Mouse (Mus musculus) monocyte, adult 5-6 weeks (primary cell): ENCODE results near the gene Plppr1. TPM values are rescaled to one million over a fixed set of nuclear protein-coding genes. Genes with fewer than 3 reads are reported as not detected.

ENCODE experiments used
- ATAC-seq: fragments of 153-309, 156-312 bp; replicated peaks from 2 replicates; pipeline ENCODE4 v1.8.0; 2017; ENCODE audit warnings: mild to moderate bottlenecking; ENCODE audit not compliant: low TSS enrichment, insufficient number of reproducible peaks, severe bottlenecking, poor library complexity, low FRiP score
- total RNA-seq: library from RNA; stranded (forward); fragments of 200-1000, 200-491, 200-594 nt; gene quantifications from 3 replicates; pipeline ENCODE4 v1.2.3, GENCODE M21; 2017

The Plppr1 gene
- total RNA-seq, 1 experiment from 2014 or later: not detected

DNA sequence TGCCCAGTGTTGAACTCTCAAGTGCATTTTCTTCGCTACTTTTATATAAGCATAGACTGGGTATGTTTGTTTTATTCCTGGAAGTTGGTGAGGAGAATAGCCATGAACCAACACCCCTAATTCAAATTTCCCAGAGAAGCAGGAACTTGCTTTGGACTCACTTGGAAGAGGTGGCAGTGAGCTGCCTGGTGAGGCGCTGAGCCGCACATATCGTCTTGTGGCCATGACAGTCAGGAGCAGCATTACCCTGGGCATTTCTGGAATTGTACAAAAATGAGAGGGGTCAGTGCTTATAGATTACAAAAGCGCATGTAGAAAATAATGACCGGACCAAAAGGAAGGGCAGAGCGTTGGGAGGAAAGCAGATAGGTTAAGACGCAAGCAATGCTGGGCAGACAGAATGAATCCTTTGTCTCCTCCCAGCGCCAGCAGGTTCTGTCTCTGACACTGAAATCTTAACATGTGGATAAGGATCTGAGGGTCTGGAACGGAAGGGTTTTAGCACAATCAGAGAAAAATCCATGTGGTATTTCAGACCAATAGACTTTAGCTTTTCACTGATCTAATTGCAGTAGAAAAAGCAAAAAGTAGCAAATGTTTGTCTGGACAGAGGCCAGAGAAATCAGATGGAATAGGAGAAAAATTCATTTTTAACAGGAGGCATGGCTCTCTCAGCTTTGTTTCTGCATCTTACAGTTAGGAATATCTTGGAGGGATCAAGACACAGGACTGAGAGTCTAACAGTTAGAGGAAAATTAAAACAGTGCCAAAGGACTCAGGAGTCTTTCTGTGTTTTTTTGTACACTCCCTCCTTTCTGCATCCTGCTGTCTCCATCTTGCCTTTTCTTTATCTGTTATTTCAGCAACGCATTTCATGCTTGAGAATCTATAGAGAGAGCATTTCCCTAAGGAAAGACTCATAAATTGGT lies 153.8 kb downstream of the Plppr1 start:
- ATAC-seq: no peak

DNA sequence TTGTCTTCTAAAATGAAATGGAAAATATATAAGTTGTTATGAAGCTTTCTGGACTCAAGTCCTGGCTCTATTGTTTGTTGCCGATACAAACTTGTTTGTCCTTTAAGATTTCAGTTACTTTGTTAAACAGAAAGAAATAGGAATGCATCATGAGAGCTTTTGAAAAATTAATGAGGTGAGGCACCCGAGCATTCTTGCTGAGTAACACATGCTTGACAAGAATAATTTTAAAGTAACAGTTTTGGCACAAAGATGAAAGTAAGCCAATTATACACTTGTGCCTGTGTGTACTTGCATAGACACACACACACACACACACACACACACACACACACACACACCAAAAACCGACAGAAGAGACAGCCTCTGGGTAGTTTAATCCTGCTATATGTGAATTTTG lies 155.3 kb downstream of the Plppr1 start:
- no peak for ATAC-seq

DNA sequence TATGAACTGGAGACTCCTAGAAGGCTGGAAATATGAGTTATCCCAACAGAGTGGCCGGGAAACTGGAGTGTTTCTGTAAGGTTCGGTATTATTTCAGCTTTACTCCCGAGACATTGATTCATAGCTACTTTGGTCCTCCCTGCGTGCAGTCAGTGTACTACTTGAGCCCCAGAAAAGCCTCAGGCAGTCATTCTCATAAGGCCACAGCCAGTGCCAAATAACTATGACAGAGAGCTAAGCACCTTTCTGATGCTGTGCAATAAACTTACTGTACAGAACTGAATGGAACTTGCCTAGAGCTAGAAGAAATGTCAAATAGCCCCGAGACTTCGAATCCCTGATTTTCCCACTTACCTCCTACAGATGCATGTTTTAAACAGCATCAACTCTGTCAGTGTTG lies 164.4 kb downstream of the Plppr1 start:
- ATAC-seq: no peak

DNA sequence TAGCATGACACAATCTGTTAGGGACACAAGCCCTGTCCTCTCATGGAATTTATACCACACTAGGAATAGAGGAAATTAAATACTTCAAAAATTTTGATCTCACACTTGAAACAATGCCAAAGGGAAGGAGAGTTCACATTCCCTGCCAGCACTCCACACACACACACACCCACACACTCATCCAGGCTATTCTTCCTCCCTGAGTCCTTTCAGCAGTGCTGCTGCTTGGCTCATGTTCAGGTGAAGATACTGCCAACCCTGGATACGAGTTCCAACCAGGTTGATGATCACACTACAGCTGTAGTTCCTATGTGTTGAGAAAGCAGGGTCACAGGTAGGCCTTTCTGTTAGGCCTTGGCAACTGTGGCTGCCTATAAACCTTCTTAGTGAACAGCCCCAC lies 165.9 kb downstream of the Plppr1 start:
- no peak for ATAC-seq

DNA sequence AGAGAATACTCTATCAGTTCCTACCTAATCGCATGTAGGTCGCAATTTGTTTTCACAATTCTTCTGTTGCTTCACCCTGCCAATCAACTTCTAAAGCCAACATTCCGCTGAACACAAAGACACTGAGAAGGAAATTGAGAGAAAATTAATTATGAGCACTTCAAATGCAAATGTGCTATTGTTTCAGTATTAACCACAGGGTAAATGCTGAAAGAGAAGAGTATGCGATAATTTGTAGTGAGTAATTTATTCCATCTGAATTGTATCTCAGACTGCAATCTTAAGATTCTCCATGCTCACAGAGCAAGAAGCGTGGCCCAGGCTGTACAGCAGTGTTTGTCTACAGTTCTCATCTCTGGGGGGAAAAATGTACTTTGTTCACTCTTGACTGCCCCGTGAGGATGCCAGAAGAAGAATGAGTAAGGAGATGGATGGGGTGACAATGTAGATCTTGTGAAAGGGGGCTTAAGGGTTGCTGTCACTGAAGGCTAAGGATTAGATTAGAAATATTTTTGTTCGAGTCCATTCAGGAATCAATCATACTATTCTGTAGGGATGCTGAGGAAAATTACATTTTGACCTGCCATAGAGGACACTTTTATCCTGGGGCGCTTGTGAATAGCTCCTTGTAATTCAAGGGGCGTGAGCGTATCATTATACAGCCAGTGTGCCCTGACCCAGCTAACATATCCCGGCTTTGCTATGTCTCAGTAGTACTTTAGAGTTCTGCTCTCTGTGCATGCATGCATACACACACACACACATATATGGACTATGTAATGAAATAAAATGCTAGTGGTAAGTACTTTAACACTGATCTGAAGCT lies 173.3 kb downstream of the Plppr1 start:
- ATAC-seq: no peak

DNA sequence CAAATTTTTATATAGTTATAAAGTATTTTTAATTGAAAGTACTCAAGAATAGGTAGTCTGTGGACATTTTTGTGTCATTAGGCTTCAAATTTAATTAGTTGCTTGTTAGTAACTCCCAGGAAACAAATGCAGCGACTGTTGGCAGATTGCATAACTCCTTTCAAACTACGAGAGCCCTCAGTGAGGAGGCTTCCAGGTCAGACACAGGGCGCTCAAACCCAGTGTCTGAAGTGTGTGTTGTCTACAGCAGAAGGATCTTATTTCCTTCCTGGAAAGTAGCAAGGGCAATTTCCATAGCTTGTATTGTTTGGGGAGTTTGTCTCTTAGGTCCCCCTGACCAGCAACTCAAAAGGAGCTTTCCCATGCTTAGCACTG lies 173.9 kb downstream of the Plppr1 start:
- no peak for ATAC-seq

DNA sequence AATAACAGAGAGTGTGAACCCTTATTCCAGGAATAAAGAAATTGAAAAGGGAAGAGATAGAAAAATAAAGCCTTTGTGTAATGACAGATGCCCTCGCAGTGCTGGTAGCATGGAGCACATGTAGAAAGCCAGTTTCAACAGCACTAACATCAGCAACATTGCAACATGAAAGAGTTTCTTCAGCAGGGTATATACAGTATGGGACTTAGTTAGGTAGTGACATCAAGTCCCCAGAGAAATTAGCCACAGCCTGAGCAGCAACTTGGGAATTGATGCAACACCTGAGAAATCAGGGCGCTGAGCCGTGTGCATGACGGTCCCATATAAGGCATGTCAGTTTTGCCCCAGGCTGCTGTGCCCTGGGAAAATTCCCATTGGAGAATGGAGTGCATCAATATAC lies 179.0 kb downstream of the Plppr1 start:
- no peak for ATAC-seq

DNA sequence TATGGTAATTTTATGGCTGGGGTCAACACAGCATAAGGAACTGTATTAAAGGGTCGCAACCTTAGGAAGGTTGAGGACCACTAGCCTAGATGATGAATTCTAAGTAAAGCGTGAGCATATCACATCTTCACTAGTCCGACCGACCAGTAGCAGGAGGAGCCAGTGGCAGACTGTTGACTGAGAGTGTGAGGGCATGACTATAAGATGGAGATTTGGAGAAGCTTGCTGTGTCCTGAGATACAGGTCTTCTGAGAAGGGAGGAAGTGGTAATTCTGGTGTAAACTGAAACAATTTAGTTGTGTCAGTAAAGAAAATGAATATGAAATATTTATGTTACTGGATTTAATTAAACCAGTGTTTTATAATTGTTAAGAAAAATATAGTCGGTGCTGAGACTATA lies 180.4 kb downstream of the Plppr1 start:
- ATAC-seq: no peak

DNA sequence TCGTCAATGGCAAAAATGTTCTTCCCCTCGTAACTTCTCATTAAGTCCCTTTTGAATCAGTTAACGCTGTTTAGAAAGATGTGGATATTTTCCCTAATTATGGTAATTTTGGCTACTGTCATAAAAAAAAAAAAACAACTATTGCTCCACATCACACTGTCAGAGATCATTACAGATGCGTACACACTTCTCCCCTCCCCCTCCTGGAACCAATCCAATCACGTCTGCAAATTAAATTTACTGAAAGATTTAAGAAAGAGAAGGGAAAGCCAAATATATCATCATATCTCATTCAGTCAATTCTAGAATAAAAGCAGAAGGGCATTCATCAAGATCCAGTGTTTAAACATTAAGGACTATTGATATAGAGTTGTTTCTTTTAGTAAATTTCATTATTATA lies 185.7 kb downstream of the Plppr1 start:
- ATAC-seq: no peak

DNA sequence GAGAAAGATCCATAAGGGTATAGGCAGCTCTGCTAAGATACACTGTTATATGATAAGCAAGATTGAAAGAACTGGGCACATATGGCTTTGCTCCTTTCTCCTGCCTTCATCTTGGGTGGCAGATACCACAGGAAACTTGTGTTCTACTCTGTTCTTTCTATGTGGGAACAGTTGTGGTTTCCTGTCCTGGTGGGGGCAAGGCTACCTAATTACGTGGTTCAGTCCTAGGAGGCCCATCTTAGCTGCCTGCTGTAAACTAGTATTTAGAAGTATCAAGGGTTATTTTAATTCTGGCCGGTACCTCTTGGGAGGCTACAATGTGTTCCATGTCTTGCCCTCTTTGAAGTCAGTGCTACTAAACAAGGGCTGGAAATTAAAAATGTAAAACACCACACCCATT lies 186.2 kb downstream of the Plppr1 start:
- no peak for ATAC-seq

DNA sequence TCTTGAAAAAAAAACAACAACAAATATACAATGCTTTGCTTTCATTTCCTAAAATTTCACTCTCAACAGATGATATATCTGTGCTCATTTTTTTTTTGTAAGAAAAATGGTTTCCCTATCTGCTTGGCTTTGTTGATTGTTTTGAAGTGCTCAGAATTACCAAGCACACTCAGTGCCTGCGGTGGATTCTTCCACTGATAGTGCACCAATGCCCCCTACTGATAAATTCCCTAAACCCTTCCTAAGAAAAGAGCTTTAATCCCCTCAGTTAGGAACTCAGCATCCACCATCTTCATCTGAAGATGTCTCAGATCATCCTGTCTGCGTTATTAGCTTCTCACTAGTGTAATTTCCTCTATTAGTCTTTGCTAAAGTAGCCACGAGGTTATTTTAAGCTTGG lies 192.2 kb downstream of the Plppr1 start:
- no peak for ATAC-seq

DNA sequence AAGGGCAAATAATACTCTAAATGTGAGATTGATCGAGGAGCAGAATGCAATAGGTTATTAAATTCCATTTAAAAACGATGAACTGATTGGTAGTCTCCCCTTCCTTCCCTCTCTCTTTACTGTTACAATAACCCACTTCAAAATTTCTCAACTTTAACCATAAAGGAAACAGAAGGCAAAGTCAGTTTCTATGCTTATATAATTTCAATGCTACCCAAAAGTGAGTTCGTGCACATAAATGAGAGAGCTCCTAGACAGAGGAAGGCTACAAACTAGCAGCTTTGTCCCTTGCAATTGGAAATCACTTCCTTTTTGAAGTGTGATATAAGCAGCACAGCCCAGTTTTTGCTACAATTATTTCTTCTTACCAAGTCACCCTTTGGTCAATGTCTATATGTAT lies 193.1 kb downstream of the Plppr1 start:
- no peak for ATAC-seq

DNA sequence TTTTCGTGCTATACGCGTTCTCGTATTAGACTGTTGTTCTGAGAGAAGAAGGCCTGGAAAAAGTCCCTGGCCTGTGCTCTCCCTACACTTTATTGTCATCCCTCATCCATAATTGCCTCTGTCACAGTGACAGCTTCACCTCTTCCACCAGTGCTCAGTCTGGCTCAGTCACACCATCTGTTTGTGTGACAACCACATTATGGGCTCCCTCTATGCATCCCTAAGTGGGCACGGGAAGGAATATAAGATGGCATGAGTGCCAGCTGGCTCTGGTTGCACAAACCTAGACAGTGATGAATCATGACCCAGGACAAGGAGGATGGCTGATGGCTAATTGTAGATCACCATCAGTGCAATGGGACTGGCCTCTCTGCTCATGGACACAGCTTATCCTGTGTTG lies 219.4 kb downstream of the Plppr1 start:
- ATAC-seq: no peak

DNA sequence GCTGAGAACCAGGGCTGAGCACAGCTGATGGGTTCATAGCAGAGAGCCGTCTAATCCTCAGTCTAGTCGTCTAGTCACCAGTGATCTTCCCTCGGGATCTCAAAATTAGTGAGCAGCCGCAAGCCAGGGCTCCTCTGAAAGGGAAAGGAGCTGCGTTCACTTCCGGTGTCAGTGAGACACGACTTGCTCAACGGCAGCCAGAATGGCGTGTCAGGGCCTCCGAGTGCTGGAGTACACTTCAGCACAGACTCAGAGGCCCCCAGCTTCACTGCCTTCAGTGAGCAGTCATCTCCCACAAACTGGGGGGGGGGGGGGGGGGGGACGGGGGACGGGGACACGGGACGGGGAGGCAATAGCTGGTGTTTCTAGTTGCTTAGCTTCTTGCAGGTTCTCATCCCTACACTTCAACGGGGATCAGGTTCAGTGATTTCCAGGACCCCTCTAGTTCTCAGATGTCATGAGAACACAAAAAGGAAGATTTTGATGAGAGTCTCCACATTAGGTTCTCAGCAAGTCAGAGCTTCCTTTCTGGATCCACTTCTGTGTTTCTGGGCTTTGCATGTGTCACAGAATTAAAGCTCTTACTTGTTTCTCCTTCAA lies 225.7 kb downstream of the Plppr1 start:
- ATAC-seq: no peak

DNA sequence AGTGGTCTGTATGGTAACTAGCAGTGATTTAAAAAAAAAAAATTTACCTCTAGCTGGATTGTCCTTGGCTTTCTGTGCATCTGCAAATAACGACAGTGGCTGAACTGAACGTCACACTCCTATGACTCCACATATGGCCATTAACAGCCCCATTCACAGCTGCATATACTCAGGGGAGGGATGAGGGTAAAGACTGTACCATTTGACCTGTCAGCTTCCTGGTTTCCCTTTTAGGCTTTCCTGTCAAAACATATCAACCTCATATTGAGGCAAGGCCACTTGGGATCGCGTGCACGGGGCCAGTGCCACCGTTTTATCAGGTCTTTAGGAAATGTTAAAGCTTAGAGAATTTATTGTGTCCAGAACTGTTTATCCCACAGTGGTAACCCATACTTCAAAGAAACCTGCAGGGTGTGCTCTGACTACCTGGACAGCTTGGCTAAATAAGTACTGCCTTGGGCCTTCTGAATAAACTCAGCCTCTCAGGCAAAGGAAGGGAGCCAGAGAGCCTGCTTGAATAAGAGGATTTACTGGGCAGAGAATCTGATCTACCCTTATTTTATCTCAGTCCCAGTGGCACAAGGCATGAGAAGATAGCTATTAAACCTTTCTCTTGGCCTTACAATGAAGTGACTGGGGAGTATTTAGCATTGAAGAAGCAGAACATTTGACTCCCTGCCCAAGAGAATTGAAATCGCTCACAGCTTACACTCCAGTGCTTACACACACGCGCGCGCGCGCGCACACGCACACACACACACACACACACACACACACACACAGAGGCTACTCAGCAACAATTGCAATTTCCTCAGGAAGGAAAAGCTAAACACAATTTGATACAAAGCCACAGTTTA lies 226.5 kb downstream of the Plppr1 start:
- no peak for ATAC-seq

DNA sequence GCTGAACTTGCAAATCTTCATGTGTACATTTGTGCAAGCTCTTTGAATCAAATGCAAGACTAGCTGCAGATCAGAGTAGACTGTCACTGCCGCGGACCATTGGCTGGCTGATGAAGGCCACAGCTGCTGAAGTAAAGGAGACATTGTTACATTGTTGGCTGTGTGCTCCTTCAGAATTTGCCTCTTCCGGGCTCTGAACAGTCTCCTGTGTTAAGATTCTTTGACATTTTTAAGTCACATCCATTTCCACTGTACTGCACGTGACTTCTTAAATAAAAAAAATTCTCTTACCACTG lies 227.1 kb downstream of the Plppr1 start:
- ATAC-seq: no peak

DNA sequence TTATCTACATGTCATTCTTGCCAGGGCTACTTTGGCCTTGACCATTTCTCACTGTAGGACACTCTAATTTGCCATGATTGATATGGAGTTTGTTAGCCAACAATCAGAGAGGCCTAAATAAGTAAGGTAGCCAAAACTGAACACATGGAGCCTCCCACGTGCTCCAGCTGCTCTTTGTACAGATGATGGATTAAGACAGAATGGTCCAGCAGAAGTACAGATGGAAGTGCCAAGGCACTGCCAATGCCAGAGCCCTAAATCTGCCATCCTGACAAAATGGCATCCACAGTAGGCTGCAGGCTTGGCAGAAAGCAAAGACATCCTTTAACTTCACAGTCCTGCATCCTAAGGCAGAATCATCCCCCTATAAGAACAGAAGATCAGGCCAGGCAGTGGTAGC lies 237.4 kb downstream of the Plppr1 start:
- ATAC-seq: no peak

DNA sequence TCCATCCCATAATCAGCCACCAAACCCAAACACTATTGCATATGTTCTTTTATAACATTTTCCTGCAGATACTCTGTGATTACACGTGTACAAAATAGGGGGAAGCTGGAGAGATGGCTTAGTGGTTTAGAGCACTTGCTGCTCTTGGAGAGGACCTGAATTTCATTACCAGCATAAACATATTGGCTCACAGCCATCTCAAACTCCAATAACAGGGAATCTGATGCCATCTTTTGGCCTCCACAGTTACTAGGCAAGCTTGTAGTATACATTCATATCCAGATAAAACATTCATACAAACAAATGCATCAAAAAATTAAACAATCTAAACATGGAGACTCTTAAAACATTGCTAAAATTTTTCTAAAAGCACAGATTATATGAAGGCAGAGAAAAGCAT lies 240.5 kb downstream of the Plppr1 start:
- no peak for ATAC-seq
